Mouse (Mus musculus) myocyte (in vitro differentiated cells): ENCODE measurements around the gene Atxn7. TPM values are rescaled to one million over a fixed set of nuclear protein-coding genes. Genes with fewer than 3 reads are reported as not detected.
A peak's percentile ranks its signal among the peaks of the same experiment; 100 is the strongest.

ENCODE experiments used
- H3K27me3 ChIP-seq: one replicate; pipeline ENCODE4 v1.6.1; 2011; ENCODE audit not compliant: control insufficient read depth, insufficient read depth, insufficient read length
- H3K36me3 ChIP-seq: one replicate; pipeline ENCODE4 v1.6.1; 2011; ENCODE audit not compliant: control insufficient read depth, insufficient read depth
- H3K4me2 ChIP-seq: one replicate; pipeline ENCODE4 v1.6.1; 2011; ENCODE audit warnings: low read depth, control low read depth
- H3K4me3 ChIP-seq: one replicate; pipeline ENCODE4 v1.5.1; 2011; ENCODE audit warnings: mild to moderate bottlenecking, control low read depth, moderate library complexity
- H3K79me2 ChIP-seq: one replicate; pipeline ENCODE4 v1.6.1; 2011; ENCODE audit not compliant: control insufficient read depth, insufficient read depth
- H3ac ChIP-seq: one replicate; pipeline ENCODE4 v1.6.1; 2011; ENCODE audit not compliant: control insufficient read depth, insufficient read length
- CEBPB ChIP-seq: IDR thresholded peaks from 2 replicates; pipeline ENCODE4 v1.6.1; 2011; ENCODE audit warnings: mild to moderate bottlenecking, moderate library complexity; ENCODE audit not compliant: poor library complexity, insufficient read depth, severe bottlenecking
- E2F4 ChIP-seq: IDR thresholded peaks from one replicate; pipeline ENCODE4 v1.6.1; 2011; ENCODE audit warnings: mild to moderate bottlenecking, control low read depth, moderate library complexity; ENCODE audit not compliant: insufficient read depth
- MAX ChIP-seq: IDR thresholded peaks from one replicate; pipeline ENCODE4 v1.6.1; 2011; ENCODE audit warnings: low read depth, mild to moderate bottlenecking, control low read depth
- MYOD1 ChIP-seq, 3 experiments: IDR thresholded peaks; one replicate each; pipeline ENCODE4 v1.6.1; 2011; ENCODE audit warnings: control low read depth in 2 of 3, low read depth in 2 of 3, mild to moderate bottlenecking in 2 of 3, moderate library complexity in 1 of 3; ENCODE audit not compliant: insufficient read length in 2 of 3, control insufficient read depth in 1 of 3
- MYOG ChIP-seq, 3 experiments: IDR thresholded peaks; one replicate each; pipeline ENCODE4 v1.6.1; 2011; ENCODE audit warnings: control low read depth in 2 of 3, low read depth in 2 of 3, mild to moderate bottlenecking in 2 of 3; ENCODE audit not compliant: insufficient read length in 2 of 3, control insufficient read depth in 1 of 3, insufficient read depth in 1 of 3
- POLR2A ChIP-seq: IDR thresholded peaks from one replicate; pipeline ENCODE4 v1.6.1; 2011; ENCODE audit warnings: low read depth, mild to moderate bottlenecking, control low read depth, moderate library complexity; ENCODE audit not compliant: insufficient read length
- POLR2AphosphoS2 ChIP-seq: IDR thresholded peaks from one replicate; pipeline ENCODE4 v1.6.1; 2011; ENCODE audit warnings: low read depth, control low read depth; ENCODE audit not compliant: insufficient read length
- REST ChIP-seq: IDR thresholded peaks from one replicate; pipeline ENCODE4 v1.6.1; 2011; ENCODE audit warnings: mild to moderate bottlenecking, control low read depth, moderate library complexity; ENCODE audit not compliant: insufficient read depth, insufficient read length
- SRF ChIP-seq: IDR thresholded peaks from one replicate; pipeline ENCODE4 v1.6.1; 2011; ENCODE audit warnings: low read depth; ENCODE audit not compliant: control insufficient read depth, insufficient read length
- TCF12 ChIP-seq: IDR thresholded peaks from one replicate; pipeline ENCODE4 v1.6.1; 2011; ENCODE audit warnings: mild to moderate bottlenecking, control low read depth; ENCODE audit not compliant: poor library complexity, insufficient read depth, severe bottlenecking
- TCF3 ChIP-seq: IDR thresholded peaks from one replicate; pipeline ENCODE4 v1.6.1; 2011; ENCODE audit warnings: low read depth, control low read depth; ENCODE audit not compliant: insufficient read length
- USF1 ChIP-seq: IDR thresholded peaks from one replicate; pipeline ENCODE4 v1.6.1; 2011; ENCODE audit warnings: low read depth, mild to moderate bottlenecking, control low read depth, moderate library complexity
- polyA plus RNA-seq: library from polyadenylated mRNA; unstranded; fragments of >200 nt; fragmentation: generic; extraction: Trizol; gene quantifications from one replicate; pipeline ENCODE4 v1.2.1, GENCODE M21; 2012; ENCODE audit warnings: missing spikeins

Gene Atxn7
- polyA plus RNA-seq, 1 experiment = 1.4 TPM

- Histone ChIP-seq H3K27me3 (no peaks in the 10 kb centered on the region), H3K4me3 (no peak overlapping the region), H3K36me3 (no peaks in the 10 kb centered on the region), H3K4me2 (no peak overlapping the region), H3ac (no peak overlapping the region), H3K79me2 (no peaks in the 10 kb centered on the region)
- no peak for TF ChIP-seq E2F4
- TF ChIP-seq CEBPB = no peak
- no peak for TF ChIP-seq TCF3
- no peak for TF ChIP-seq TCF12
- no peak for TF ChIP-seq MAX
- no peak for TF ChIP-seq USF1
- no peak for TF ChIP-seq POLR2A
- no peak for TF ChIP-seq REST
- no peak for TF ChIP-seq MYOG (IDR thresholded peaks at IDR 0.05; ENCODE audit: control insufficient read depth in 1 of 3, insufficient read depth in 1 of 3, insufficient read length in 2 of 3, low read depth in 2 of 3)
- TF ChIP-seq SRF = no peak
- TF ChIP-seq MYOD1 (IDR thresholded peaks at IDR 0.05; ENCODE audit: control insufficient read depth in 1 of 3, insufficient read length in 2 of 3, low read depth in 2 of 3) = no peak
- no peak for TF ChIP-seq POLR2AphosphoS2
Observed at GRCm38 (mm10) chr14:13995206-13996097, 34.2 kb downstream of the Atxn7 start.

DNA sequence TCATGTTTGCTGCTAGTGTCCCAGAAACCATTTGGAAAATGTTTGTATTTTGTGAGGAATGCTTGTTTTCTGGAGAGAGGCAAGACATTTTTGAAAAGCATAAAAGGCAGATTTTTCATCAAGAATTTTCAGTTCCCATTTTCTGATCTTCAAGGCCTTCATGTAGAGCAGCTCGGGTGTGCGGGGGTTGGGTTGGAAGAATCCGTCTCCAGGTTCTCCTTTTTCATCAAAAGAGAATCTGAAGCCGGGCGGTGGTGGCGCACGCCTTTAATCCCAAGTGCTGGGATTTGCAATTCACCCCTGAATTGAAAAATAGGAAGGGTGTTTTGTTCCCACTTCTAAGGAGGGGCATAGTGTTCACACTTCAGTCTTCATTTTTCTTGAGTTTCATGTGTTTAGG is 41.5 kb downstream of the Atxn7 start:
- Histone ChIP-seq H3K27me3 (no peaks in the 10 kb centered on the region), H3ac (no peak overlapping the region), H3K79me2 (no peaks in the 10 kb centered on the region), H3K36me3 (no peaks in the 10 kb centered on the region), H3K4me2 (no peak overlapping the region), H3K4me3 (no peak overlapping the region)
- TF ChIP-seq TCF3 (no peak), SRF (no peak), MYOD1 (IDR thresholded peaks at IDR 0.05; ENCODE audit: control insufficient read depth in 1 of 3, insufficient read length in 2 of 3, low read depth in 2 of 3) (no peak), CEBPB (no peak), REST (no peak), MYOG (IDR thresholded peaks at IDR 0.05; ENCODE audit: control insufficient read depth in 1 of 3, insufficient read depth in 1 of 3, insufficient read length in 2 of 3, low read depth in 2 of 3) (no peak), USF1 (no peak), E2F4 (no peak), POLR2AphosphoS2 (no peak), TCF12 (no peak), MAX (no peak), POLR2A (no peak)

DNA sequence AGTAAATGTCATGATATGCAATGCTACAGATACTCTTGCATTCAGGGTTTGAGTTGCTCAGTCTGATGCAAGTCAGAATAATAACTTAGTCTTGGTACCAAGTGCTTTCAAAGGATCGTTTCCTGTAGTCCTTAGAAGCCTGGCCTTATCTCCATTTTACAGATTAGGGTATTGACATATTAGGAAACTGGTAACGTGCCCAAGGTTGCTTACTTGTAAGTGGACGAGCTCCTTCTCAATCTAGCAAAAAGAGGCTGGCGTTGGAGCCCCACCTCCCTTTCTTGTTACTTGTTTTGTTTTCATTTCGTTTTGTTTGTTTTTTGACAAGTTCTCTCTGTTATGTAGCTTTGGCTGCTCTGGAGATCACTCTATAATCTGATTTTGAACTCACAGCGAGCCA is 48.5 kb downstream of the Atxn7 start:
- no peaks in the 10 kb centered on the region for H3K27me3 ChIP-seq
- H3K36me3 ChIP-seq = no peaks in the 10 kb centered on the region
- H3ac ChIP-seq = no peak overlapping the region
- no peak overlapping the region for H3K4me2 ChIP-seq
- no peak for TF ChIP-seq CEBPB
- no peak overlapping the region for H3K4me3 ChIP-seq
- no peaks in the 10 kb centered on the region for H3K79me2 ChIP-seq

- peak overlapping the region; percentile 30 for H3K4me3 ChIP-seq
- peak in 1 of 3 experiments; percentile 7 for TF ChIP-seq MYOG (IDR thresholded peaks at IDR 0.05; ENCODE audit: control insufficient read depth in 1 of 3, insufficient read depth in 1 of 3, insufficient read length in 2 of 3, low read depth in 2 of 3)
- TF ChIP-seq MAX = no peak
- no peak for TF ChIP-seq REST
- peak; percentile 74 for TF ChIP-seq POLR2A
- TF ChIP-seq POLR2AphosphoS2 = peak; percentile 51
- TF ChIP-seq MYOD1 (IDR thresholded peaks at IDR 0.05; ENCODE audit: control insufficient read depth in 1 of 3, insufficient read length in 2 of 3, low read depth in 2 of 3) = peak in 1 of 3 experiments; percentile 23
- no peak for TF ChIP-seq USF1
- TF ChIP-seq TCF3 = no peak
- no peak for TF ChIP-seq TCF12
- H3K27me3 ChIP-seq = no peaks in the 10 kb centered on the region
- H3K79me2 ChIP-seq = no peaks in the 10 kb centered on the region
- H3K4me2 ChIP-seq = peak overlapping the region; percentile 72
- peak overlapping the region; percentile 96 for H3ac ChIP-seq
- no peaks in the 10 kb centered on the region for H3K36me3 ChIP-seq
Observed at GRCm38 (mm10) chr14:14012383-14013251, 51.4 kb downstream of the Atxn7 start.
